Mouse (Mus musculus) lung, postnatal 0 days (tissue): Measurements from ENCODE around the gene Fxyd3.

Experiments
- CTCF ChIP-seq: IDR thresholded peaks from 2 replicates; pipeline ENCODE4 v1.5.1; 2016; ENCODE audit warnings: antibody characterized with exemption, mild to moderate bottlenecking
- EP300 ChIP-seq: IDR thresholded peaks from 2 replicates; pipeline ENCODE4 v1.6.1; 2016; ENCODE audit warnings: antibody characterized with exemption, mild to moderate bottlenecking, control low read depth

DNA sequence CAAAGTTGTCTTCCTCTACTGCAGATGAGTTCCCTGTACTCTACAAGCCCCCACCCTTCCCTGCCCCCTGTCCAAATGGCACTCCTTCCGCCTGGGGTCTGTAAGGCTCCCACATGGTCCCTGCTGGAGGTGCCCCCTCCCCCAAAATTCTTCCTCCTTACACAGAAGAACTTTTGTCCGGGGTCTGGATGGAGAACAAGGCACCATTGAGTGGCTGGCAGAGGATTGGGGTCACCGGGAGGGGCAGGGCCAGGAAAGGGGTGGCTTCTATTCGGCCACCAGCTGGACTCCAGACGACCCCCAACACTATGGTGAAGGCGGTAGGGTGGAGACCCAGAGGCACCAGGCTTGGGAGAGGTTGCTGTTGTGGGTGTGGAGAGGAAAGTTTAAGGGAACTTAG, 966 bp upstream of the Fxyd3 start:
- TF ChIP-seq CTCF (no peak), EP300 (no peak)
